Mouse (Mus musculus) megakaryocyte, adult 5-6 weeks (primary cell): ENCODE results near the gene Dapk3. TPM values are rescaled to one million over a fixed set of nuclear protein-coding genes. Genes with fewer than 3 reads are reported as not detected.
A peak's percentile ranks its signal among the peaks of the same experiment; 100 is the strongest.
"Not testable (repeated sequence)": the region's sequence is repeated elsewhere in the genome, so short reads cannot be mapped to it uniquely, and the experiment has no call there.

Experiments used
- ATAC-seq: 2 replicates; pipeline ENCODE4 v1.8.0; 2016; ENCODE audit warnings: mild to moderate bottlenecking, inconsistent platforms; ENCODE audit not compliant: poor library complexity, severe bottlenecking
- total RNA-seq, 2 experiments: library from RNA; stranded (forward) in 1 of 2; stranded (reverse) in 1 of 2; fragments of 153-499, 151-499 nt in 1 of 2; fragments of 221-1000, 200-1000 nt in 1 of 2; gene quantifications; 2 replicates each; pipeline versions ENCODE4 v1.2.3 to v1.2.4; 2015 to 2017

Dapk3 gene
- total RNA-seq, 2 experiments from 2014 or later = 9.8 to 27.5 TPM

DNA sequence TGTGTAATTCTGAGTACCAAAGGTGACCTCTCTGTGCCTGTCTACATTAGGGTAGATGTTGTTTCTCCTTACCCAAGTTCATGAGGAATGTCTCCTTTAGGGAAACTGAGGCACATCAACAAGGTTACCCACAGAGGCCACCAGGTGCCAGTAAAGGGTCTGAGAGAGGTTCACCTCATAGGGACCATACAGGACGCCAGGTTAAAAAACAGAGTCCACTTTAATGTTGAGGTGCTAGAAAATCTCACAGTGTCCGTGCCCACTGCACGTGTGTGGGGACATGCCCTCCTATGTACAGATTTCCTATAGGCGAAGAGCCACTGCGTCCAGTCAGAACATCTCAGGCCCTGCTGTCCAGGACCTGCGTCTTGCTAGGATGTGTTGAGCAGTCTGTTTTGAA is 16.2 kb downstream of the Dapk3 start:
- ATAC-seq = no peak

DNA sequence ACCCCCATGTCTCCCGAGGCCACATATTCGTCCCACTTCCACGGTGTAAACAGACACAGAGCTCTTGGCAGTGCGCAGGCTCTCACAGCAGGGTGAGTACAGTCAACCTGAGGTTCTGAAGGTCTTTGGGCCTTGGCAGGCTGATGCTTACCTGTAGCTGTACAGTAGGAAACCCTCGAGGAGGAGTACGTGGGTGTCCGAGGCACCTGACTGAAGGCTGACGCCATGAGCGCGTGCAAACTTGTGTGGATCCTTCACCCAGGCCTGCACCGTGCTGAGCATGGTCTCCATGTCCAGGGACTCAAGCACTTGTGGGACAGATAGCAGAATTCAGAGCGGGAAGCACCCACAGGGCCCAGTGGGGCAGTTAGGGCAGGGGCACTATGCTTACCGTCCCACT is 17.3 kb downstream of the Dapk3 start:
- ATAC-seq = no peak

DNA sequence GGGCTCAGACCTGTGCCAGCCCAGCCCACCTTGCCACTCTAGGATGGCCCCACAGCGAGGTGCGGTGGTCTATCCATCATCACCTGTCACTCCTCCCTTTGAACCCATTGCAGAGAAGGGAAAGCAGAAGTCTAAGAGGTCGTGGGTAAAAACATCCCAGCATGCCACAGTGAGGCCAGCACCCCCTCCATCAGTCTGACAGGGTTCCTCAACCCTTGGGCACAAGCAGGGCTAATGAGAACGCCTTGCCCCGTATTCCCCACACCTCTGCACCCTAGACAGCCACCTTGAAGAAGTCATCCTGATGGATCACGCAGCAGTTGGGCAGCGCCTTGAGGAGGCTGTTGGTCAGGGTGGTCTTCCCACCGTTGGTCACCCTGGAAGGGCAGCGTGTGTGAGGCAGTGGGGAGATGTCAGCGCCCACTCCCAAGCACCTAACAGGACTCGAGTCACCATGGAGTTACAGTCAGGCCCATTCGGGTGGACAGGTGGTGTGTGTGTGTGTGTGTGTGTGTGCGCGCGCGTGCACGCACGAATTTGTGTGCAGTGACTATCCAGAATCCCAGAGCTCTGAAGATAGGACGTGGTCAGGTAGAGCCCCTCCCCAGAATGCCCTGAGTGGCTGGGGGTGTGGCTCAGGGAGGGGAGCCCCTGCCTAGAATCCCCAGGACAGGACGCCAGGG is 17.9 kb downstream of the Dapk3 start:
- ATAC-seq = no peak

DNA sequence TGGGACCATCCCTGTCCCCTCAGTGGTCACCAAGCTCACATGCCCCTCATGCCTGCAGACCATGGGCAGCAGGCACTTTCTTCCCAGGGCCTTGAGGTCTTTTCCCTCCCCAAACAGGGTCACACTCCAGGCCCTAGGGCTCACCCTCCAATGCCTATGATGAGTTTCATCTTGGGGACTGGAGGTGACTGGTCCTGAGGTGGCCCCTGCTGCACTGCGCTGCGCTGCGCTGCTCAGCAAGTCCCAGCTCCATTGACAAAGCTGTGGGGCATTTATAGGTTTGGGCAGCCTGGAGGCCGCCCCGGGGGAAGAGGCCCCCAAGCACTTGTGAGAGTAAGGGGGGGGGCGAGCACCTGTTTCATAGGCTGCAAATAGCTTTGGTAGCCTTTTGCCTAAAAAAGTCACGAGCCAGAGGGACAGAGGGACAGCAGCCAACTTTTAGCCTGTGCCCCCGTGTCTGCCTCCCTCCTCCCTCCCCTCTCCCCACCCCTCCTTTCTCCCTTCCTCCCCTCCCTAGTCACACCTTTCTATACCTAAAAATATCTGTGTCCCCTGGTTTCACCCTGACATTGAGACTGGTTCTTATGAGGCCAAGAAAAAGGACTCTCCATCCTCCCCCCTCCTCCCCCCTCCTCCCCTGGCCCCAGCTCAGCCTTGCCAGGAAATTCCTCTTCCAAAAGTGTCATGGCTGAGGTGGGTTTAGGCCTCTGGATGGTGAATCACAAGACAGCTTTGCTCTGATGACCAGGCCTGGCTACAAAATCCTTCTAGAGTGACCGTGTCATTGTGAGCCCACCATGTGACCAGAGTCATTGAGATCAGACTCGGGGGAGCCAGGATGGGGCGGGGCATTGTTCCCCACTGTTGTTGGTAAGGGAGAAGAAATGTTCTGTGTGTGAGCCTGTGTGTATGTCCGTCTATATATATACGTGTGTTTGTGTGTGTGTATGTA is 19.3 kb downstream of the Dapk3 start, which contains the start of gene Nmrk2:
Gene Nmrk2 (minus strand): TSS at position 245 of the 952 bp plus-strand sequence.
- ATAC-seq = no peak

DNA sequence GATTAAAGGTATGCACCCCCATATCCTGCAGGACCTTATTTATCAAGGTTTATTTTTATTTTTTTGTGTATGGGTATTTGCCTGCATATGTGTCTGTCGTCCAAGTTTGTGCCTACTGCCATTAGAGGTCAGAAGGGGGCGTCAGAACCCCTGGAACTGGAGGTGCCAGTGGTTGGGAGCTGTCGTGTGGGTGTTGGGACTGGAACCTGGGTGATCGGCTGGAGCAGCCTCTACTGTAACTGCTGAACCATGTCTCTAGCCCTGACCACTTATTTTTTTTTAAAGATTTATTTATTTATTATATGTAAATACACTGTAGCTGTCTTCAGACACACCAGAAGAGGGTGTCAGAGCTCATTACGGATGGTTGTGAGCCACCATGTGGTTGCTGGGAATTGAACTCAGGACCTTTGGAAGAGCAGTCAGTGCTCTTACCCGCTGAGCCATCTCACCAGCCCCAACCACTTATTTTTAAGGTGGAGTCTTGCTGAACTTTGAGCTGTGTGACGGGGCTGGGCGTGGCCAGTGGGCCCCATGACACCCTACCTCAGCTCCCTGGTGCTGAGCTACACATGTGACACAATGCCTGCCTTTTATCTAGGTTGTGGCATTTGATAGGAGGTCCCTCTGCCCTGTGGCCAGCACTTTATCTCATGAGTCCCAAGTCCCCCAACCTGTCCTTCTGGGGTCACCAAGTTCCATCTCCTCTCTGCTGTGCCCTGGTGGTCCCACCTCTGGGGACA is 20.3 kb downstream of the Dapk3 start:
- ATAC-seq = no peak

DNA sequence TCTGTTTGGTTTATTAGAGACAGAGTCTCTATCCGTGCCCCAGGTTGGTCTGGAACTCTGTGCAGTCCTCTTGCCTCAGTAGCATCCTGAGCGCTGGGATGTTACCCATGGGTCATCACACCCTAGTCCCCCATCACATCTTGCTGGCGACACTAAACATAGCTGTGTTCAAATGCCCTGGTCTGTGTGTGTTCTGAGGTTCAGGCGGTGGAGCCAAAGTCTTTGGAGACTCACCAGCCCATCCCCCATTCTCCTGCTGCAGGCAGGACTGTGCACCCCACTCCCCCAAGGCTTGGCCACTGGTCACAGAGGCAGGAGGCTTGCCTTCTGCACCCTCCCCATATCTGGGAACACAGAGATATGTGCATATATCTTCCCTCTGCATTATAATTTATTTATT is 21.3 kb downstream of the Dapk3 start:
- no peak for ATAC-seq

DNA sequence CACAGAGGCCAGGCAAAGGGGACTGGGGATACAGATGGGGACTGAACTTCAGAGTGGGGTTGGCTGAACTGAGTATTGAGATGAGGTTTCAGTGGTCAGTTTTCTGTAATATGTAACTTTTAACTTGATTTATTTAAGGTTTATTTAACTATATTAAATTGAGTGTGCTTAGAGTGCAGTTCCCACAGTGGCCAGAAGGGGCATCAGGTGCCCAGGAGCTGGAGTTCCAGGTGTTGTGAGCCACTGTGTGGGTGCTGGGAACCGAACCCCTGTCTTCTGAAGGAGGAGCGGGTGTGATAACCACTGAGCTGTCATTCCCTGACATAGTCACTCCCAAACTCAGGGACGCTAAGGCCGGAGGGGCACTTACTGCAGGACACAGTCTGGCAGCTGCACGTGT is 27.3 kb downstream of the Dapk3 start:
- ATAC-seq = no peak

DNA sequence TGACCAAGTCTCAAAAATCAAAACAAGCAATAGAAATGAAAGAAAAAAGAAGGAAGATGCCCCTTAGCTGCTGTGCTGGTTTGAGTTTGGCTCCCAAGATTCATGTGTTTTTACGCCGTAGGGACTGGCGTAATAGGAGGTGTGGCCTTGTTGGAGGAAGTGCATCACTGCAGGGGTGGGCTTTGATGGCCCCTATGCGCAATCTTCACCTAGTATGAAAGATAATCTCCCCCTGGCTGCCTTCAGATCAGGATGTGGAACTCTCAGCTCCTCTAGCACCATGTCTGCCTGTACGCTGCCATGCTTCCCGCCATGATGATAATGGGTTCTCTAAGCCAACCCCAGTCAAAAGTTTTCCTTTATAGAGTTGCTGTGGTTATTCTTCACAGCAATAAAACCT is 33.5 kb downstream of the Dapk3 start:
- ATAC-seq = no peak

DNA sequence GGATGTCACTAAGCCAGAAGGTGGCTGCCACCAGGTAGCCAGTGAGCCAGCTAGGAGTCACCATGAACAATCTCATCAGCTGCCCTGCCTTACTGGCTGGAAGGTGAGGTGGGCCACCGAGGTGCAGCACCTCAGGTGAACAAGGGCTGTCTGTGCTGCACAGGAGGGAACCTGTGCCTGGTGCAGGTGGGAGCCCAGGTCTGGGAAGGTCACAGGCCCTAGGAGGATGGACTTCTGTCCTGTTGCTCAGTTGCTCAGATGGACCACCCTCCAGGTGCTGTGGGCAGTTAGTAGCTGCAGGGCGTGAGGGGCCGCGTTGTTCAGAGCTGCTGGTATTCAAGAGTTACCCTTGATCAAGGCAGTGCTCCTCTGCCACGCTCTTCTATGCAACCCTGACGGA is 34.0 kb downstream of the Dapk3 start:
- ATAC-seq = no peak

DNA sequence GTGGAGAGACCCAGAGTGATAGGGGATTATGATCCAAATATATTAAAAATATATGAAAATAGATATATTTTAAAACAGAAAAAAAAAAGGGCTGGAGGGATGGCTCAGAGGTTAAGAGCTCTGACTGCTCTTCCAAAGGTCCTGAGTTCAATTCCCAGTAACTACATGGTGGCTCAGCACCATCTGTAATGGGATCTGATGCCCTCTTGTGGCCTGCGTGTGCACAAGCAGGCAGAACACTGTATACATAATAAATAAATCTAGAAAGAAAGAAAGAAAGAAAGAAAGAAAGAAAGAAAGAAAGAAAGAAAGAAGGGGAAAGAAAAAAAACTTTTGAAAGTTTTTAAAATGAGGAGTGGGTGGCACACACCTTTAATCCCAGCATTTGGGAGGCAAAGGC is 34.5 kb downstream of the Dapk3 start:
- ATAC-seq = not testable (repeated sequence)

DNA sequence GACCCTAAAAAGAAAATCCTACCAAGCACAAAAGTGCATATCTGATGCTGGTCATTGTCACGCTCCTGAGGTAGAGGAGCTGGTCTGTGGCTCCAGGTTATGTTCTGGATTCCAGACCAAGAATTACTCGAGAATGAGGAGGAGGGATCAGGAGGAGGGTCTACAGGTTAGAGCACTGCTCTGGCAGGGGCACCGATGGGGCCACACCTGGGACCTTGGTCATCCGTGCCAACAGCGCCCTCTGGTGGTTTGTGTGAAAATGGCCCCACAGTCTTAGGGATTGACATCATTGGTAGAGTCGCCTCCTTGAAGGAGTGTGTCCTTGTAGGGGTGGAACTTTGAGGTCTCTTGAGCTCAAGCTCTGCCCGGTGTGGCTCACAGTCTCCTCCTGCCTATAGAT is 35.2 kb downstream of the Dapk3 start:
- ATAC-seq = peak; percentile 86

DNA sequence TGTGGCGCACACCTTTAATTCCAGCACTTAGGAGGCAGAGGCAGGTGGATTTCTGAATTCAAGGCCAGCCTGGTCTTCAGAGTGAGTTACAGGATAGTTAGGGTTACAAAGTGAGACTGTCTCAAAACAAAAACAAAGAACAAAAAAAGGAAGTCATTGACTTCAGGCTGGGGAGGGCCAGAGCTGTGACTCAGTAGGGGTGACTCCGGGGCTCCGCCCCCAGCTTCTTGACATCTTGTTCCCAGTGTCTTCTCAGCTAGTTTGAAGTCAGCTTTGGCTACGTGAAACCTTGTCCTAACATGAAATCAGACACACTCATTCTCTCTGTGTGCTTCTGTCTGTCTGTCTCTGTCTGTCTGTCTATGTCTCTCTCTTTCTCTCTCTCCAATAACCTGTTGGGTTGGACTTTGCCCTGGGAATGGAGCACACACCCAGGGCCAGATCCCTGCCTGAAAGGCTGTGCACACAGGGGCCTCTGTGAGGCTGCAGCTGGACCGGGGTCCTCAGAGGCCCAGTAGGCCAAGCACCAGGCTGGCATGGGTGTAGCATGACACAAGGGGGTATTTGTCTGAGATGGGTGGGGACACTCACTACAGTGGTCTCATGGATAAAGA is 38.7 kb downstream of the Dapk3 start:
- ATAC-seq = peak; percentile 85

DNA sequence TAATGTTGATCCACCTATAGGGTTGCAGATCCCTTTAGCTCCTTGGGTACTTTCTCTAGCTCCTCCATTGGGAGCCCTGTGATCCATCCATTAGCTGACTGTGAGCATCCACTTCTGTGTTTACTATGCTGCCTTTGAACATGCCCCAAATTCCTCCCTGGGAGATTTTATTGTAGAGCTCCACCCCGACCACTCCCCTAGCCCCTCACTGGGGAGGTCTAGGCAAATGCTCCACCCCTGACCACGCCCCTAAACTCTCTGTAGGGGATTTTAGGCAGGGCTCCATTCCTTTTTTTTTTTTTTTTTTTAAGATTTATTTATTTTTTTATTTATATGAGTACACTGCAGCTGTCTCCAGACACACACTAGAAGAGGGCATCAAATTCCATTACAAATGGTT is 40.9 kb downstream of the Dapk3 start:
- ATAC-seq = not testable (repeated sequence)

DNA sequence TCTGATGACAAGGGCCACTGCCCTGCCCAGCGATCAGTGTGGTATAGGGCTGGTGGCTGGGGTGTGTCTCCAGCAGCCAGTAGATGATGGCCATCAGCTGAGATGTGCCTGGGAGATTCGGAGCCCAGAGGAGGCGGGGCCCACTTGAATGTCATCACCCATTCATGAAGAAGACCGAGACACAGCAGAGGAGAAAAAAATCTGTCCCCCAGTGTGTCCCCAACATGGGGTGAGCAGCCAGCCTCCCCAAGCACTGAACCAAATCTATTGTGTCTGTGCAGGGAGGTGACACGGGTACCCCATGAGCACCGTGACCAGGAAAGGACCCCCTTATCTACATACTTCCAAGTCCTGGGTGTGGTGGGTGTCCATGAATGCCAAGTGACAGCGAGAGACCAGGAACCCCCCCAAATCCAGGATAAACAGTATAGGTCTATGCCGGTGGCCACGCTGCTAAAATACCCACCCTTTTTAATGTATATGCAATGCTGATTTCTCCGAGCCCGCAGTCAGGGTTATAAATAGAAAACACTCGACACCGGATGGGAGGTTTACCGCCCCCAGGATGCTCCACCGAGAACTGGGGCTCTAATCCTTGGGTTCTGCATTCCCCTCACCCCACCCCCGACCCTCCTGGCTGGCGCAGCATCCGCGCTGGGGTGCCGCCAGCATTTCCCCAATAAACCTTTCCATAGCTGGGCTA is 47.1 kb downstream of the Dapk3 start:
- ATAC-seq = no peak

DNA sequence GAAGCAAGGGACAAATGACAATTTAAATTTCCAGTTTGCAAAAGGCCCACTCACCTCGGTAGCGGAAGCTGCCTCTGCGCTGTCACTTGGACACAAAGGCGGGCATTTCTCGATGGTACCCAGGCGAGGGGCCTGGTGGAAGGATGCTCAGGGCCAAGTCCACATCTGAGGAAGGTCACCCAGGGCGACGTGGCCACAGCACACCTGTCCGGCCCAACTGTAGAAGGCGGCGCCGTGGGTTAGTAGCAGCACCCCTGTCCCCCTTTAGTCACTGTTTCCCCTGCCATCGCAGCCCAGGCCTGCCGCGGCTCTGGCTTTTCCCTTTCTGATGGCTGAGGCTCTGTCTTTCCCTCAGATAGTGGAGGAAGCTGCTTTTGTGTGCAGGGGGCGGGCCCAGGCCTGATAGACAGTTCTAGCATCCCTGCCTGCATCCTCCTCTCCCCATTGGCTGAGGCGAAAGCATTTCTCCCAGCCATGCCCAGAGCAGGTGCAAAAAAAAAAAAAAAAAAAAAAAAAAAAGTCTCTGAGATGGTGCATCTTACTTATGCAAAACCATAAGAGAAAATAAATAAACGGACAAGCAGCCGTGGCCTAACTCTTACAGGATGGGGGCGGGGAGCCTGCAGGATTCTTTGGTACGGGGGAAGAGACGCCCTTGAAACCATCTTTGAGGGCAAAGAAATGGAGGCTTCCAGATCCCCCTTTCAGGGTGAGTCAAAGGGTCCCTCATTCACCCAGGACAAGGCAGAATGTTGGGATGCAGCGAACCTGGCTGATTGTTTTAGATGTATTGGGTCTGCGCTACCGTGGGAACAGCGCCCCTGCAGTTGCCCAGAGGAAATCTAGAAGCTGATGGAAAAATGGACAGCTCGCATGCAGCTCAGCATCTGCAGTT is 47.9 kb downstream of the Dapk3 start, which contains the start of gene Atcay:
Gene Atcay (minus strand): TSS at position 396 of the 895 bp plus-strand sequence.
- no peak for ATAC-seq

DNA sequence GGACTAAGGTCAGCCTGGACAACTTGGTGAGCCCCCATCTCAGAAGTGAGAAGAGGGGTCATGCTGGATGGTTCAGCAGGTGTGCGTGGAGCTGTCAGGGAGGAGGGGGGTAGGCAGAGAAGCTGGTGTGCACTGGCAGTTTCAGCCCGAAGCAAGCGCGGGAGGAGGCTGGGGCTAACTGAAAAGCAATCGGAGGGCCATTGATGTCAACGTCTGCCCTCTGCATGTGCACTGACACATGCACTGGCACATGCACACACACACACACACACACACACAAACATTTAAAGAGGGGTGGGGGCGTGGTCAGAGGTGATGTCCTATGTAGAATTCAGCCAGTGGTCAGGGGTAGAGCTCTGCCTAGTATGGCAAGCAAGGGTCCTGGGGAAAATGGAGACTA is 48.6 kb downstream of the Dapk3 start:
- ATAC-seq = no peak

DNA sequence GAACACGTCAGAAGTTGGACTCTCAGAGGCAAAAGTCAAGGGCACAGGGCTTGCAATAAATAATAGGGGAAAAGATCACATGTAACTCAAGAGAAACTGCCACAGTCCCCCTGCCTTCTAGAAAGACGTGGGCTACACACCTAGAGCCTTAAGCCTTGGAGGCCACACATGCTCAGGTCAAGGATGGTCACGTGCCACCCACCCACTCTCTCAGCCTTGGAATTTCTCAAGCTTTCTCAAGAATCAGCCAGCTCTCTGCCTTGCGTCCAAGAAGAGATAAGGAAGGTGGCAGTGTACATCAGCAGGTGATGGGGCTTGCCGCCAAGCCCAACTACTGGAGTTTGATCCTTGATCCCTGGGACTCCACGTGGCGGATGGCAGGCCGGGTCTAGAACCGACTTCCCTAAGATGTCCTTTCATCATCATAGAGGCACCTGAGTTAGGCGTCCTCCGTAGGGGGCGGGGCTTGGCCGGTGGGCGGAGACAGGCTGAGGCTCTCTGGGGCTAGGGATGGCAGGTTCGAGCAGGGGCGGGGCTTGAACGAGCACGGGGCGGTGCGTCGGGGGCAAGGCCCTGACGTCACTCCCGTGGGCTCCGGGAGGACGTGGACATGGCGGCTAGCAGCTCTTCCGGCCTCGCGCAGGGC is 49.9 kb downstream of the Dapk3 start, which contains the start of gene Zfr2:
Gene Zfr2 (plus strand): TSS at position 576 of the 646 bp plus-strand sequence.
- peak; percentile 93 for ATAC-seq

DNA sequence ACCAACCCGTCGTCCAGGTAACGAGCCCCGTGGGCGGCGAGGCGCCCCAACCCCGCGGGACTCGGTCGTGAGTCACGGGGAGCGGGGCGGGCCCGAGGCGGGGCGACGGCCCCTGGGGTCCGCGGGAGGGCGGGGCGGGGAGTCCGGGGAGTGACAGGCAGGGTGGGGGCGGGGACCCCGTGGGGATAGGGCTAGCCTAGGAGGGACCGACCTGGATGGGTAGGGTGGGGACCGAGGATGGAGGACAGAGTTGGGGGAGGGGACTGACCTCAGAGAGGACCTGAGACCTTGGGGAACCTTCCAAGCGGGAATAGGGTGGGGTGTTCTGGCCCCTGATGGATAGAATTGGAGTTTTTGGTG is 50.4 kb downstream of the Dapk3 start:
- no peak for ATAC-seq

DNA sequence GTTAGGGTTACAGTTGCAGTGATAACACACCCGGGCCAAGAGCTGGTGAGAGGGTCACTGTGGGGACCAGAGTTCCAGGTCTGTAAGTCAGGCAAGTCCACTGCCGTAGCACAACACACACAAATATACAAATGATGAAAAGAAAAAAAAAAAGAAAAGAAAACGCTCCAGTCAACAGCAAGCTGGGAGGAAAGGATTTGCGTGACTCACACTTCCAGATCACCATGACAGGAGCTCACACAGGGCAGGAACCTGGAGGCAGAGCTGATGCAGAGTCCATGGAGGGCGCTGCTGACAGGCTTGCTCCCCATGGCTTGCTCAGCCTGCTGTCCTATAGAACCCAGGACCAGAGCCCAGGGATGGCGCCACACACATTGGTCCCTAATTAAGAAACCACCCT is 51.4 kb downstream of the Dapk3 start:
- no peak for ATAC-seq
